Mouse (Mus musculus) brain, embryonic 14.5 days (tissue): Measurements from ENCODE around the gene Hdac4. TPM values are rescaled to one million over a fixed set of nuclear protein-coding genes. Genes with fewer than 3 reads are reported as not detected.
A peak's percentile ranks its signal among the peaks of the same experiment; 100 is the strongest.

Experiments
- DNase-seq: peaks from one replicate; pipeline ENCODE4 v3.0.0-alpha.2; 2011; ENCODE audit warnings: low read depth
- CTCF ChIP-seq: fragments of 200-500 bp; IDR thresholded peaks from 2 replicates; pipeline ENCODE4 v1.5.1; 2012; ENCODE audit warnings: inconsistent platforms, mild to moderate bottlenecking, moderate library complexity, borderline replicate concordance; ENCODE audit not compliant: insufficient read depth, insufficient read length; ENCODE audit errors: extremely low read depth
- POLR2A ChIP-seq: fragments of 200-500 bp; IDR thresholded peaks from 2 replicates; pipeline ENCODE4 v1.6.1; 2012; ENCODE audit warnings: mild to moderate bottlenecking, inconsistent platforms, borderline replicate concordance; ENCODE audit not compliant: poor library complexity, insufficient read depth, insufficient read length, severe bottlenecking; ENCODE audit errors: extremely low read depth
- polyA plus RNA-seq: library from polyadenylated mRNA; depleted of rRNA; stranded (reverse); fragments of >200 nt; gene quantifications from 2 replicates; pipeline ENCODE4 v1.2.3, GENCODE M21; 2012

Gene Hdac4
- polyA plus RNA-seq, 1 experiment: 21.8 TPM

- DNase-seq: no peak
- TF ChIP-seq POLR2A (no peak), CTCF (no peak)
Observed at GRCm38 (mm10) chr1:91912227-91913119, 283.0 kb downstream of the Hdac4 start.

- TF ChIP-seq CTCF (no peak), POLR2A (no peak)
- no peak for DNase-seq
Observed at GRCm38 (mm10) chr1:91905268-91905667, 290.2 kb downstream of the Hdac4 start.

DNA sequence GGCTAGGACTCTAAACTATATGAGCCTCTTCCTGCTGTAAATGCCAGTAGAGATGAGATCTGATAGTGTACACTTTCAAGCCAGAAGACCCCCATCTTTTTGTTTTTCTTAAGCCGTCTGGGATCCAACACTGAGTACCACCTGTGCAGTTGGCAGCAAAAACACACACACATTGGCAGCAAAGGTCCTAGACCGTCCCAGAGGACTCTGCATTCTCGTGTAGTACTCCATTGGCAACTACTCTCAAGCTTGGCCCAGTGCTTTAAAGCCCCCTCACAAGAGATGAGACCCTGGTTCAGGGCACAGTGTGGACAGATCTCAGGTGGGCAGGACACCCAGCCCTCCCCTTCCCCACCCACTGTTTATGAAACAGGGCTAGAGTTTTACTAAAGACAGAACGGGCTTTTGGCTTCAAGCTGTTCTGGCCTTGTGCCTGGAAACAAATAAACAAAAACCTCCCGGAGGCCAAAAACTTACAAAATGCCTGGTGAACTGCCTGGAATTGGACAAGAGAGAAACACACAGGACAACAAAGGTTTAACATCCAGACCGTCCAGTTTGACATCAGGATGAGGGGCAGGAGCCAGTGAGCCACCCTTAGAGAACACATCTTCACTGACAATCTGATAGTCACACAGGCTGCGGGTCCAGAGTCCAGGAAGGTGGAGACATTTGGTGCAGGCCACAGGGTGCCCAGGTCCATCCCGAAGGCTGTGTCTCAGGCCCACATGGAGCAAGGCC is 292.1 kb downstream of the Hdac4 start:
- TF ChIP-seq POLR2A: no peak
- no peak for TF ChIP-seq CTCF
- peak; percentile 49 for DNase-seq

DNA sequence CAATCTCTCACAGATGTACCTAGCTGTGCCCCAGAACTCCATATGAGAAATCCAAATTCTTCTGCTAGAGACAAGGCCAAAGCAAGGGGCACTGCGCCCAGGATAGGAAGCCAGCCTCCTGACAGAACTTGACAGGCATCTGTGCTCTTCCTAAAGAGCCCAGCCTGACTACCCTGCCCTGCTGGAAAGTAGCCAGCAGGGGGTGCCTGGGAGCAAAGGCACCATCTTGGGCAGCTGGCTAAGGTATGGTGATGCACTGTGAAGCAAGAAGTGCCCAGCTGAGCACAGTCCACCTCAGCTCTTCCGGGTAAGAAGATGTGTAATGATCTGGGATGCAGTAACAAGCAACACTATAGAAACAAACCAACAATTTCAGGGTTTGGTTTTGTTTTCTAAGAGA is 298.4 kb downstream of the Hdac4 start:
- TF ChIP-seq CTCF (peak; percentile 30; the same call in 1 of the 2 replicates), POLR2A (no peak)

DNA sequence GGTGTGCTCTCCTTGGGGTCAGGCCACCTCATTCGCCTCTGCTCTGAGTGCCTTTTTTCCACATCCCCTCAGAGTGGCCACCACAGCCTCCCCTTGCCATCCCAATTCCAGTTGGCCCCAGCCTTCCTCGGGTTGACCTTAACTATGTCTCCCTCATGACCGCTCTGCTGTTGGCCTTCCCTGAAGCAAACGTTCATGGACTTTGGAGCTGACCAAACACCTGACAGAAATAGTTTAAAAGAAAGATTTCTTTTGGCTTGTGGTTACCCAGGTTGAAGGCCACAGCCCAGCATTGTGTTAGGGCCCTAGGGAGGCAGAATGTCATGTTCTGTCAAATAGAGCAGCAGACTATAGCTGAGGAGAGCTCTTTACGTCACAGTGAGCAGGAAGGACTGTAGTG is 301.2 kb downstream of the Hdac4 start:
- no peak for TF ChIP-seq CTCF
- TF ChIP-seq POLR2A: no peak
- no peak for DNase-seq

More for the DNA sequence above, 298.4 kb downstream of the Hdac4 start:
- DNase-seq: no peak

GRCm38 (mm10) chr1:91893598-91893997 is 301.9 kb downstream of the Hdac4 start:
- DNase-seq: no peak
- no peak for TF ChIP-seq CTCF

GRCm38 (mm10) chr1:91883115-91883514 is 312.4 kb downstream of the Hdac4 start:
- TF ChIP-seq POLR2A (no peak), CTCF (no peak)
- DNase-seq: peak; percentile 31

- DNase-seq: no peak
- no peak for TF ChIP-seq POLR2A
Observed at GRCm38 (mm10) chr1:91880899-91881298, 314.6 kb downstream of the Hdac4 start.

DNA sequence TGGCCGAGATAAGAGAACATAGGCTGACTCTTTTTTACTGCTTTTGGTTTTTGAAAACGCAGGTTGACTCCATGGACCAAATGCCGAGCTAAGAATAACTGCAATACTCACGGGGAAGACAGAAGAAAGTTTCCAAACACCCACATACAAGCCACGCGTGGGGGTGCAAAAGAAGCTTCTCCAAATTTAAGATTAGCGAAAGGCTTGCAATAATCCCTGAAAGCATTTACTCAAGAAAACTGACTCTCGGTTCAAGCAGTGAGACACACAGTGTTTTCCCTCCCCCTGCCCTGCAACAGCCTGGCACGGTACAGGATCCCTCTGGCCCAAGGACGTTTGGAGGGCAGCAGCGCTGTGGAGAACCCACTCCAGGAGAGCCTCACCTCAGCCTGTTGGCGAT is 315.3 kb downstream of the Hdac4 start:
- TF ChIP-seq POLR2A: no peak
- no peak for TF ChIP-seq CTCF
- no peak for DNase-seq
